Mouse (Mus musculus) bone marrow, adult 2 months (tissue): ENCODE measurements at regions not wholly inside any gene's neighbourhood (a gene's known extent, or its start where the extent isn't known, plus 50 kb on each side); places are given as distances from the start of the nearest gene placed in this dataset.

Source experiments
- CTCF ChIP-seq: fragments of 200-500 bp; IDR thresholded peaks from 2 replicates; pipeline ENCODE4 v1.5.1; 2011; ENCODE audit warnings: low read length, control low read depth; ENCODE audit not compliant: control insufficient read depth, insufficient read depth
- POLR2A ChIP-seq: fragments of 200-500 bp; IDR thresholded peaks from 2 replicates; pipeline ENCODE4 v1.6.1; 2011; ENCODE audit warnings: low read depth, mild to moderate bottlenecking, control low read depth, low read length, borderline replicate concordance; ENCODE audit not compliant: control insufficient read depth

GRCm38 (mm10) chr10:44604512-44604911 lies 76.2 kb upstream of the Prdm1 start:
- TF ChIP-seq CTCF (no peak), POLR2A (no peak)
